Mouse (Mus musculus): ENCODE measurements at regions not wholly inside any gene's neighbourhood (a gene's known extent, or its start where the extent isn't known, plus 50 kb on each side); places are given as distances from the start of the nearest gene placed in this dataset.

DNA sequence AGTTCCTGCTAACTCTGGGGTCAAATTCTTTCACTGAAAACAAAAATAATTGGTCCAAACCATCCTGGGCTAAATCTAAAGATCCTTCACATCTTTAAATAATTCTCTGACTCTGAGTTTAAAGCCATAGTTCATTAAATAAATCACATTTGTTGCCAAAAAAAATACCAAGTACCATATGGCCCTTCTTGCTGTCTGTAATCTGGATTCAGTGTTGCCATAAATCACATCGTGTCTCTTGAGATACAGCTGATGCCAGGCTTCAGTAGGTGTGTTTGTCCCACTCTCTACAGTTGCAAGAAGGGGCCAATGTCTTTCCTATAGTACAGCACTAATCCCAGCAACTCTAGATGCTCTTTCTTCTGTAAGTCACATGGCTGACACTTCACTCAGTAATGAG lies 220.0 kb upstream of the Noct start:
- TF ChIP-seq CTCF (IDR thresholded peaks at IDR 0.05; ENCODE audit: extremely low read depth, insufficient read depth, low read length): no peak
- no peak for TF ChIP-seq POLR2A (IDR thresholded peaks at IDR 0.05; ENCODE audit: extremely low read depth, insufficient read depth, low read length)

All from cortical plate, adult 2 months (tissue).